Comparison of ENCODE assay signal across 10 mouse cellular contexts in genomic region chr5:121670412-121670811, GRCm38 (mm10). TPM values are rescaled to one million over a fixed set of nuclear protein-coding genes. Genes with fewer than 3 reads are reported as not detected.
DNase-seq lines count a peak whose midpoint lies in the region; ATAC-seq and TF ChIP-seq lines count a peak whose summit lies in the region.
"Had no signal": no experiment of that assay in that cellular context is flagged by ENCODE, and none has a peak within 500 bp of the region (broad histone marks: within the 10 kb centered on the region; RNA-seq: fewer than 3 reads in every experiment).

No protein-coding gene starts in this region.

- H3K4me1 ChIP-seq in thymus, adult 2 months (replicated peaks; ENCODE audit: control insufficient read depth, insufficient read depth, low read length), result no peaks in the 10 kb centered on the region
- H3K4me1 ChIP-seq in liver, embryonic 16.5 days (ENCODE audit: control insufficient read depth, low read depth, low read length), result no peaks in the 10 kb centered on the region
- 0 out of 2 replicates have a peak, but pooled peaks cover 3% of the 10 kb centered on the region for H3K4me1 ChIP-seq in embryonic facial prominence, embryonic 10.5 days
- H3K4me1 ChIP-seq: limb, embryonic 15.5 days had no signal

- ATAC-seq in liver, embryonic 16.5 days (ENCODE audit: low read depth), result peak; percentile 51; the same call in 1 of the 2 replicates

- H3K4me3 ChIP-seq in gastrocnemius, adult 2 months, result no peak overlapping the region
- H3K4me3 ChIP-seq in thymus, adult 2 months (ENCODE audit: control insufficient read depth, insufficient read depth, low read length), result no peak overlapping the region
- H3K4me3 ChIP-seq in liver, embryonic 16.5 days (ENCODE audit: low read depth, low read length), result no peak overlapping the region
- H3K4me3 ChIP-seq in embryonic facial prominence, embryonic 10.5 days, result no peak overlapping the region
- H3K4me3 ChIP-seq: limb, embryonic 15.5 days had no signal

- no peak overlapping the region for H3K4me2 ChIP-seq in liver, embryonic 16.5 days (ENCODE audit: low read depth, low read length)
- H3K4me2 ChIP-seq: limb, embryonic 15.5 days had no signal

- no peak for DNase-seq in gastrocnemius, adult 2 months
- no peak for DNase-seq in gastrocnemius, postnatal 4 days (ENCODE audit: low spot score in 2 of 2)
- peak; percentile 42 for DNase-seq in thymus, adult 2 months
- DNase-seq in thymus, adult 18-20 months, result no peak
- DNase-seq in urinary bladder, adult 18-20 months (ENCODE audit: low spot score in 2 of 2), result no peak
- no peak for DNase-seq in embryonic facial prominence, embryonic 10.5 days (ENCODE audit: low spot score)
- DNase-seq in frontal cortex, adult 2 months (ENCODE audit: extremely low spot score in 1 of 2, low spot score in 1 of 2), result no peak
- DNase-seq: gastrocnemius, postnatal 36 days had no signal

- peak; percentile 58 for TF ChIP-seq CTCF in gastrocnemius, adult 2 months (IDR thresholded peaks at IDR 0.05)
- no peak for TF ChIP-seq CTCF in thymus, adult 2 months (IDR thresholded peaks at IDR 0.05; ENCODE audit: borderline replicate concordance, control insufficient read depth, extremely low read depth, insufficient read depth, low read length, poor library complexity)

- H3K9ac ChIP-seq in liver, embryonic 16.5 days (ENCODE audit: low read depth, low read length), result no peak overlapping the region
- H3K9ac ChIP-seq: limb, embryonic 15.5 days had no signal

- H3K9me3 ChIP-seq in liver, embryonic 16.5 days (replicated peaks; ENCODE audit: control insufficient read depth, low read length), result no peaks in the 10 kb centered on the region
- H3K9me3 ChIP-seq in embryonic facial prominence, embryonic 10.5 days, result no peaks in the 10 kb centered on the region
- H3K9me3 ChIP-seq: limb, embryonic 15.5 days had no signal

- H3K27ac ChIP-seq in gastrocnemius, adult 2 months, result no peak overlapping the region
- no peak overlapping the region for H3K27ac ChIP-seq in thymus, adult 2 months (ENCODE audit: control insufficient read depth, insufficient read depth, low read length)
- no peak overlapping the region for H3K27ac ChIP-seq in liver, embryonic 16.5 days (ENCODE audit: low read length)
- H3K27ac ChIP-seq in embryonic facial prominence, embryonic 10.5 days (replicated peaks), result no peak overlapping the region
- H3K27ac ChIP-seq: limb, embryonic 15.5 days had no signal

- WGBS in thymus, adult 2 months, result 94% methylated on average over 3 of the region's 3 CpGs
- 73% methylated on average over 3 of the region's 3 CpGs for WGBS in liver, embryonic 16.5 days (ENCODE audit: insufficient replicate concordance)
- WGBS in embryonic facial prominence, embryonic 10.5 days, result 78% methylated on average over 3 of the region's 3 CpGs

- H3K27me3 ChIP-seq in thymus, adult 2 months (ENCODE audit: control insufficient read depth, insufficient read depth, low read length), result no peaks in the 10 kb centered on the region
- H3K27me3 ChIP-seq in liver, embryonic 16.5 days (ENCODE audit: control insufficient read depth, insufficient read depth, low read depth, low read length), result no peaks in the 10 kb centered on the region
- H3K27me3 ChIP-seq in embryonic facial prominence, embryonic 10.5 days (replicated peaks; ENCODE audit: low read depth, poor library complexity, severe bottlenecking), result no peaks in the 10 kb centered on the region
- H3K27me3 ChIP-seq: limb, embryonic 15.5 days had no signal

- H3K36me3 ChIP-seq in thymus, adult 2 months (ENCODE audit: control insufficient read depth, insufficient read depth, low read length), result peaks cover 36% of the 10 kb centered on the region
- peaks cover 27% of the 10 kb centered on the region for H3K36me3 ChIP-seq in liver, embryonic 16.5 days (ENCODE audit: control insufficient read depth, insufficient read depth)
- peaks cover 96% of the 10 kb centered on the region for H3K36me3 ChIP-seq in embryonic facial prominence, embryonic 10.5 days (replicated peaks)

- no peak for TF ChIP-seq POLR2A in thymus, adult 2 months (IDR thresholded peaks at IDR 0.05; ENCODE audit: control insufficient read depth, extremely low read depth, insufficient read depth, low read length, poor library complexity)

- intact Hi-C loops in gastrocnemius, adult 2 months (cut with DNase I), result no loop called here

RNA-seq across cellular contexts. Expression of gene Brap, which starts 10.0 kb away (rescaled TPM):
- total RNA-seq in gastrocnemius, adult 2 months (2021), result 10 to 100 TPM; 31.5 to 35.5 TPM
- total RNA-seq in gastrocnemius, postnatal 4 days (2021), result 10 to 100 TPM; 27.4 to 31.0 TPM
- 38.7 and 46.9 TPM in 2 replicates for polyA plus RNA-seq in thymus, adult 2 months (2012; rRNA removed)
- polyA plus RNA-seq in liver, embryonic 16.5 days (2015; fragmentation: Nextera tagmentation; extraction: Ambion mirVana), result 22.6 and 22.7 TPM in 2 replicates
- 41.9 and 44.5 TPM in 2 replicates for polyA plus RNA-seq in embryonic facial prominence, embryonic 10.5 days (2016; fragmentation: Nextera tagmentation; extraction: Ambion mirVana)
- polyA plus RNA-seq in frontal cortex, adult 2 months (2012; rRNA removed), result 46.7 and 52.9 TPM in 2 replicates

RNA-seq across cellular contexts. Expression of gene Acad10, which starts 10.1 kb away (rescaled TPM):
- 10 to 100 TPM in 1 of 2 experiments, 1 to 10 TPM in 1; 9.1 to 14.9 TPM for total RNA-seq in gastrocnemius, adult 2 months (2021)
- total RNA-seq in gastrocnemius, postnatal 4 days (2021), result 1 to 10 TPM; 6.6 to 6.8 TPM
- polyA plus RNA-seq in thymus, adult 2 months (2012; rRNA removed), result 7.2 and 8.2 TPM in 2 replicates
- polyA plus RNA-seq in liver, embryonic 16.5 days (2015; fragmentation: Nextera tagmentation; extraction: Ambion mirVana), result 3.9 and 5.5 TPM in 2 replicates
- polyA plus RNA-seq in embryonic facial prominence, embryonic 10.5 days (2016; fragmentation: Nextera tagmentation; extraction: Ambion mirVana), result 2.6 and 3.2 TPM in 2 replicates
- polyA plus RNA-seq in frontal cortex, adult 2 months (2012; rRNA removed), result 3.8 and 3.9 TPM in 2 replicates

RNA-seq across cellular contexts. Expression of gene Atxn2, which starts 40.7 kb away (rescaled TPM):
- 100 to 1,000 TPM in 1 of 2 experiments, 10 to 100 TPM in 1; 94.6 to 117 TPM for total RNA-seq in gastrocnemius, adult 2 months (2021)
- total RNA-seq in gastrocnemius, postnatal 4 days (2021), result 100 to 1,000 TPM; 143 to 152 TPM
- 205 and 216 TPM in 2 replicates for polyA plus RNA-seq in thymus, adult 2 months (2012; rRNA removed)
- polyA plus RNA-seq in liver, embryonic 16.5 days (2015; fragmentation: Nextera tagmentation; extraction: Ambion mirVana), result 14.5 and 14.6 TPM in 2 replicates
- polyA plus RNA-seq in embryonic facial prominence, embryonic 10.5 days (2016; fragmentation: Nextera tagmentation; extraction: Ambion mirVana), result 44.5 and 44.9 TPM in 2 replicates
- 153 TPM in 2 replicates for polyA plus RNA-seq in frontal cortex, adult 2 months (2012; rRNA removed)

RNA-seq across cellular contexts. Expression of gene Acad12, which starts 51.7 kb away (rescaled TPM):
- 10 to 100 TPM; 23.3 to 34.5 TPM for total RNA-seq in gastrocnemius, adult 2 months (2021)
- 10 to 100 TPM; 10.6 to 11.5 TPM for total RNA-seq in gastrocnemius, postnatal 4 days (2021)
- polyA plus RNA-seq in thymus, adult 2 months (2012; rRNA removed), result 3.9 and 8.8 TPM in 2 replicates
- 1.8 and 2.1 TPM in 2 replicates for polyA plus RNA-seq in liver, embryonic 16.5 days (2015; fragmentation: Nextera tagmentation; extraction: Ambion mirVana)
- polyA plus RNA-seq in embryonic facial prominence, embryonic 10.5 days (2016; fragmentation: Nextera tagmentation; extraction: Ambion mirVana), result 1.7 and 2.6 TPM in 2 replicates
- polyA plus RNA-seq in frontal cortex, adult 2 months (2012; rRNA removed), result 4.0 and 4.7 TPM in 2 replicates
